Mouse (Mus musculus) kidney, embryonic 16.5 days (tissue): ENCODE results near the gene Adamts13. TPM values are rescaled to one million over a fixed set of nuclear protein-coding genes. Genes with fewer than 3 reads are reported as not detected.

Experiments
- ATAC-seq: fragments of 200-750 bp; cut with Nextera tagmentation; 2 replicates; pipeline ENCODE4 v1.8.0; 2017; ENCODE audit warnings: moderate TSS enrichment; ENCODE audit not compliant: low FRiP score, low TSS enrichment
- H3K27ac ChIP-seq: fragments of 300-500 bp; sonication (generic); 2 replicates; pipeline ENCODE4 v1.5.1; 2014; ENCODE audit warnings: low read length
- H3K27me3 ChIP-seq: fragments of 300-500 bp; sonication (generic); 2 replicates; pipeline ENCODE4 v1.6.1; 2014; ENCODE audit warnings: low read length, control low read depth, mixed read lengths; ENCODE audit not compliant: insufficient read depth
- H3K36me3 ChIP-seq: fragments of 300-500 bp; sonication (generic); 2 replicates; pipeline ENCODE4 v1.6.1; 2014; ENCODE audit warnings: low read length, control low read depth, mixed read lengths; ENCODE audit not compliant: insufficient read depth
- H3K4me1 ChIP-seq: fragments of 300-500 bp; sonication (generic); 2 replicates; pipeline ENCODE4 v1.6.1; 2014; ENCODE audit warnings: low read length, control low read depth, mixed read lengths; ENCODE audit not compliant: insufficient read depth
- H3K4me2 ChIP-seq: fragments of 300-500 bp; sonication (generic); replicated peaks from 2 replicates; pipeline ENCODE4 v1.6.1; 2014; ENCODE audit warnings: low read depth, low read length
- H3K4me3 ChIP-seq: fragments of 300-500 bp; sonication (generic); 2 replicates; pipeline ENCODE4 v1.5.1; 2014; ENCODE audit warnings: mild to moderate bottlenecking, low read length
- H3K9ac ChIP-seq: fragments of 300-500 bp; sonication (generic); replicated peaks from 2 replicates; pipeline ENCODE4 v1.6.1; 2014; ENCODE audit warnings: low read length
- H3K9me3 ChIP-seq: fragments of 300-500 bp; sonication (generic); 2 replicates; pipeline ENCODE4 v1.6.1; 2016; ENCODE audit warnings: low read length, control low read depth
- WGBS: fragments of 180-500 bp; shearing (Covaris S2); extraction: QIAGEN DNeasy Blood & Tissue Kit; methylation state at CpG from one replicate; pipeline ENCODE4 v1.1.7; 2014; 5-methylcytosine and 5-hydroxymethylcytosine counted together
- polyA plus RNA-seq: library from polyadenylated mRNA; unstranded; fragments of >200 nt; fragmentation: Nextera tagmentation; extraction: Ambion mirVana; gene quantifications from 2 replicates; pipeline ENCODE4 v1.2.1, GENCODE M21; 2015

Adamts13 gene
- polyA plus RNA-seq, 1 experiment from 2014 or later: not detected

DNA sequence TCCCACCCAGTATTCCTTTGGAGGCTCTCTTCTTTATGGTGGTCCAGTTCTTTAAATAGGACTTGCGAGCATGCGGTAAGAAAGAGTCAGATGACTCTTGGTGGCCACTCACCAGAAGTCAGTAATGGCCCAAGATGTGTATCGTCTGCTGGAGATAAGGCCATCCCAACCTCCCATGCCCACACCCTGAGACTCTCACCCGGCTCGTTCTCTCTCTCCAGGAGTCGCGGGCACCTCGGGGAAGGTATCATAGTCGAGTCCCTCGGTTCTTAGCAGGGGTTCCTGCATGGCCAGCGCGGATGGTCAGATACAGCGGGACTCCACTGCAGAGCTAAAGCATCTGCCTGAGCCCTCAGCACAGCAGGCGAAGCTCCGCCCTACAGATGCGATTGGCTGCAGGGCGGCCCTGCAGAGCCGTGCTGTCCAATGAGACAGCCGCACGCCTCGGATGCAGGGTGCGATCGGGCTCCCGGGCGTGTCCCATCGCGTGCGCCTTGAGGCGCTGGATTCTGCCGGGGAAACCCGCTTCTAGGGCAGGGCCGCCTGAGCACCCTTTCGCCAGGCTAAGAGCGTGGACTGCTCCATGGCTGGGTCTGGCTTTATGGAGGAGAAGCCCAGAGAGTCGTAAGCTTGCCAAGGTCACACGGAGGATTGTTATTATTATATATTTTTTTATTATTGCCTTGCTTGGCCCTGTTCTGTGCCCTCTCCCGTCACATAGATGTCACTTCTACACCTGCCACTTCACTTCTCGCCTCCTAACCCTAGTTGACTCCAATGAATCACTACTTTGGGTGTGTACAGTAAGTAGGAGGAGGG lies 54.6 kb downstream of the Adamts13 start, which contains the start of gene Slc2a6:
TSS of gene Slc2a6 (minus strand) at position 381 of the 819 bp plus-strand sequence.
- Histone ChIP-seq H3K36me3 (no peaks in the 10 kb centered on the region), H3K27ac (no peak within 1 kb of the TSS), H3K9ac (0 out of 2 replicates have a peak within 1 kb of the TSS, but pooled peaks have one; percentile 15), H3K4me1 (no peaks in the 10 kb centered on the region), H3K9me3 (no peaks in the 10 kb centered on the region), H3K27me3 (no peaks in the 10 kb centered on the region), H3K4me3 (peak within 1 kb of the TSS; percentile 35), H3K4me2 (peak within 1 kb of the TSS; percentile 60)
- ATAC-seq: peak; percentile 98
- WGBS: 2% methylated on average over 38 of the region's 38 CpGs

DNA sequence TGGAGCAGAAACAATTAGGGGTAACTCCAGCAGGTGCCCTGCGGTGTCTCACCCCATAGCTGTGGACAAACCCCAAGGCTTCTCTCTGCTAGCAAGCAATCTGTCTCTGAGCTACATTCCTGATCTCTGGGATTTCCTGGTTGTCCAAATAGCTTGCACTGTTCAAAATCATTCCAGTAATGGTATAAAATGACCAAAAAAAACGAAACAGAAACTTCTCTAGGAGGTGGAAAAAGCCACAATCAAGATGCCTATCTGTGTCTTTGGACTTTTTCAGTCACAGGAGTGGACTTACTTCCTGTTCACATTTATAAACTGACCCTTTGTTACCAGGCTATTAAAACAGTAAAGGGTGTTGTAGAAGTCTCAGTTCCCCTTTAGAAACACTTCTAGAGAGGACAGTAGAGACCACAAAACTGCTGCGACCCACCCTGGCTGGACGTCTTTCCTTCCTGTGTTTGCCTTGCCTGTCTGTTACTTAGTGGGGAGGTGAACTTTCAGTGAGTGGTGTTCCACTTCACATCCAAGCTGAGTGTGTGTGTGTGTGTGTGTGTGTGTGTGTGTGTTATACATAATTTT lies 55.3 kb downstream of the Adamts13 start:
- no peak overlapping the region; the same call in 1 of the 2 replicates for H3K4me3 ChIP-seq
- H3K9me3 ChIP-seq: no peaks in the 10 kb centered on the region
- 61% methylated on average over 4 of the region's 4 CpGs for WGBS
- no peak overlapping the region for H3K27ac ChIP-seq
- peak overlapping the region; percentile 60 for H3K4me2 ChIP-seq
- no peak overlapping the region for H3K9ac ChIP-seq
- ATAC-seq: no peak
- no peaks in the 10 kb centered on the region for H3K27me3 ChIP-seq
- no peaks in the 10 kb centered on the region for H3K4me1 ChIP-seq
- H3K36me3 ChIP-seq: no peaks in the 10 kb centered on the region

DNA sequence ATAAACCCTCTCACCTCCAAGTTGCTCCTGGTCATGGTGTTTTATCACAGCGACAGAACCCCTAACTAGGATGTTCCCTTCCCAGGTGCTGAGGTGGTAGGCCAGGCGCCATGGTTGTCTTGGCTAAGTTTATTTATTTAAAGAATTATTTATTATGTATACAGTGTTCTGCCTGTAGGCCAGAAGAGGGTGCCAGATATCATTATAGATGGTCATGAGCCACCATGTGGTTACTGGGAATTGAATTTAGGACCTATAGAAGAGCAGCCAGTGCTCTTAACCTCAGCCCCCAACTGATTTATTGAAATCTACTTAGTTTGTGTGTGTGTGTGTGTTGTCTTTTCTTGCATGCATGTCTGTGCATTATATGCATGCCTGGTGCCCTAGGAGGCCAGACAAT lies 59.1 kb downstream of the Adamts13 start:
- H3K4me1 ChIP-seq: no peaks in the 10 kb centered on the region
- H3K9me3 ChIP-seq: no peaks in the 10 kb centered on the region
- no peak overlapping the region for H3K4me2 ChIP-seq
- no peak overlapping the region for H3K9ac ChIP-seq
- H3K27ac ChIP-seq: no peak overlapping the region
- no peak for ATAC-seq
- H3K36me3 ChIP-seq: no peaks in the 10 kb centered on the region
- H3K4me3 ChIP-seq: no peak overlapping the region
- H3K27me3 ChIP-seq: no peaks in the 10 kb centered on the region
- WGBS: 51% methylated on average over 2 of the region's 2 CpGs

DNA sequence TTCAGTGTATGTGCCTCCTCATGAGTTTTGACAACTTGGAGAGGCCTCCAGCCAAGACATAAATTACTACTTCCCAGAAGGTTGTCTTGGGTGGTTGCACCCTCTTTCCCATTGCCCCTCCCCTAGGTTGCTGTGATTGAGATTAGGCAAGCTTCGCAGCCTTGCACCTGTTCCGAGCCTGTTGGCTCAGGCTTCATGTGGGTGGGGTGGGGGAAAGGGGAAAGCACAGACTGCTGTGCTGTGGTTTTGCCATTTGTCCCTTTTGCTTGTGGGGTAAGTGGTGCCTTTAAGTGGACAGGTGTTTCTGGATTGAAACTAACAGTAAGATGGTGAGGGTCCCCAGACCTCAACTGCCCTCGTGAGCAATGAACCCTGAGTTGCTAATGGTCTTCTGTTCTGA lies 62.8 kb downstream of the Adamts13 start:
- H3K9me3 ChIP-seq: no peaks in the 10 kb centered on the region
- 55% methylated on average over 3 of the region's 3 CpGs for WGBS
- H3K36me3 ChIP-seq: no peaks in the 10 kb centered on the region
- no peak for ATAC-seq
- H3K4me1 ChIP-seq: no peaks in the 10 kb centered on the region
- H3K4me3 ChIP-seq: no peak overlapping the region
- no peak overlapping the region for H3K9ac ChIP-seq
- no peak overlapping the region for H3K27ac ChIP-seq
- H3K4me2 ChIP-seq: no peak overlapping the region
- H3K27me3 ChIP-seq: no peaks in the 10 kb centered on the region

DNA sequence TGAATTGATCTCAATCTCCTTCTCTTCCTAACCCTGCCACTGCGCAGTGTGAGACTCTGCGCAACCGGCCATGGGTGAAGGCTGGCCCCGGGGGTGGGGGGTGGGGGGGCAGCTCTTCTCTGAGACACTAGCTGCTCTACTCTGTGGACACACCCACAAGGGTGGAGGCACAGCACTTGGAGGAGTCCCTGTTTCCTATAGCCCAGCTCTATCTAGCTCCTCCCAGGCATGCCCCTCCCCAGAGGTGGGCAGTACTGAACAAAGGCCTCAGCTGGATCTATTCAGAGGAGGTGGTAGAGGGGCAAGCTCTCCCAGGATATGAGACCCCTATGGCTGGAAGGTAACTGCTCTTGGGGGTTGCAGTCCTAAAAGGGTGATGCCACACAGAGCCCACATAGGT lies 63.8 kb downstream of the Adamts13 start:
- no peaks in the 10 kb centered on the region for H3K4me1 ChIP-seq
- H3K36me3 ChIP-seq: no peaks in the 10 kb centered on the region
- no peak overlapping the region for H3K27ac ChIP-seq
- no peak overlapping the region for H3K4me2 ChIP-seq
- peak; percentile 25; the same call in 1 of the 2 replicates for ATAC-seq
- WGBS: 48% methylated on average over 4 of the region's 4 CpGs
- no peak overlapping the region for H3K4me3 ChIP-seq
- no peaks in the 10 kb centered on the region for H3K9me3 ChIP-seq
- H3K9ac ChIP-seq: no peak overlapping the region
- H3K27me3 ChIP-seq: no peaks in the 10 kb centered on the region

DNA sequence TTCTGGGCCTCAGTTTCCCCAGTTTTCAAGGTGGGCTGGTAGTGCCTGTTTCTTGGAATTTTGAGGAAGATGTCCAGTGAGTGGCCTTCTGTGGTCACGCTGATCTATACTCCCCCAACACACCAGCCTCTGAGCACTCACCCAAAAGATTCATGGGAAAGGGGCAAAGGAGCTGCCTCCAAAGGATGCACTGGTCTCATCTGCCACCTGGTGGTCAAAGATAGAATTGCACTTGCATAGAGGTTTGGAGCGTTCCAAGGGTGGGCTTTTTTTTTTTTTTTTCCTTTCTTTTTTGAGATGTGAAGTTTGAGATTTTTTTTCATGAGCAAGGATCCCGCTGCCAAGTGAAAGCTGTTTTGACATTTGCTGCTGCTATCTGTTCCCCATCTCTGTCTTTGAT lies 65.4 kb downstream of the Adamts13 start:
- no peak overlapping the region for H3K4me3 ChIP-seq
- H3K9me3 ChIP-seq: no peaks in the 10 kb centered on the region
- H3K9ac ChIP-seq: peak overlapping the region; percentile 30; the same call in 1 of the 2 replicates
- no peaks in the 10 kb centered on the region for H3K4me1 ChIP-seq
- no peaks in the 10 kb centered on the region for H3K27me3 ChIP-seq
- H3K4me2 ChIP-seq: 0 out of 2 replicates have a peak overlapping the region, but pooled peaks have one; percentile 5
- ATAC-seq: no peak
- H3K36me3 ChIP-seq: no peaks in the 10 kb centered on the region
- H3K27ac ChIP-seq: no peak overlapping the region
- WGBS: 0% methylated on average over 3 of the region's 3 CpGs

DNA sequence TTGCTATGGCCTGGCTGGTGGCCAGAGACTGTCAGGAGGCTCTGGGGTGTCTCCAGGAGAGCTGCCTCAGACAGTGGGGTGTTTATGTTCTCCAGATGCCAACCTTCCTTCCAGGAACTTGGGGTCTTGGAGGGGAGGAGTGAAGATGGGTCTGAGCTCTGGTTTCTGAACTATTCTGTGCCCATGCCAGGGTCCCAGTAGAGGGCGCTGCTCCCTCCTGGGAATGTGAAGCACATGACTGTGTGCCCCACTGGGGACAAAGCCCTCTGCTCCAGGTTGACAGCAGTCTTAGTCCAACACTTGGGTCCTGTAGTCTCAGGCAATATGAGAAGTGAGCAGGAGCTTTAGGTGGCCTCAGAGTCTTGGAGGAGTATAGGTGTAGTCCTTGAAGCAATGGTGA lies 66.1 kb downstream of the Adamts13 start:
- Histone ChIP-seq H3K27ac (no peak overlapping the region), H3K9ac (0 out of 2 replicates have a peak overlapping the region, but pooled peaks have one; percentile 30), H3K9me3 (no peaks in the 10 kb centered on the region), H3K4me2 (no peak overlapping the region), H3K36me3 (no peaks in the 10 kb centered on the region), H3K4me1 (no peaks in the 10 kb centered on the region), H3K4me3 (no peak overlapping the region), H3K27me3 (no peaks in the 10 kb centered on the region)
- no peak for ATAC-seq
- WGBS: 11% methylated on average over 1 of the region's 1 CpGs

DNA sequence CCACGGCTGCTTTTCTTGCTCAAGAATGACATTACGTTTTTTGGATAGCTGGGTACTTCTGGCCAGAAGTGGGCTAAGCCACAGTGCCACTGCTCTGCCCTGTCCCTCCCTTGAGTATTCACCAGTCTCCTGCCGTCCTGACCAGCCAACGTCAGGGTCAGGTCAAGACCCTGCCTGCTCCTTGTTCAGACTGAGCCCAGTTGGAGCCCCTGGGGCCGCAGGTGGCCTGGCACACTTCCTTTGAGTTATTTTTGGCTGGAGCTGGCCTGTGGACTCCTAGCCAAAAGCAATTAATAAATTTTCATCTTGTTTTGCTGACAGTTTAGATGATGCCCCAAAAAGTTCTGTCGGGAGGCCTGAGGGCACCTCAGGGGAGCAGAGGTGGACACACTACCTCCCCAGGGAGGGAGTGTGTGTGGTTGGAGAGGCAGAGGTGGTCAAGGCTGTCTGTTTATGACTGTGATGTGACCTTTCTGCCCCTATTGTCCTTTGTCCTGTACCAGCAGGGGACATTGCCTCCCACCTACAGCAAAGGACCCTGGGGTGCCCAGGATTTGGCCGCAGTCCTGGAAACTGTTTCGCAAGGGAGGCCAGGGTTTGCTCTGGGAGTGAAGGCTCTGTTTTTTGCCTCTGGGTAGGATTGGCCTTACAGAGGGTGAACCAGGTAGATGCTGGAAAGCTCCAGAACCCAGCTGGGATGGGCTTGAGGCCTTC lies 69.1 kb downstream of the Adamts13 start:
- no peaks in the 10 kb centered on the region for H3K4me1 ChIP-seq
- ATAC-seq: no peak
- H3K27me3 ChIP-seq: no peaks in the 10 kb centered on the region
- WGBS: 61% methylated on average over 8 of the region's 8 CpGs
- H3K27ac ChIP-seq: no peak overlapping the region
- H3K9me3 ChIP-seq: no peaks in the 10 kb centered on the region
- H3K36me3 ChIP-seq: no peaks in the 10 kb centered on the region
- H3K9ac ChIP-seq: no peak overlapping the region
- H3K4me2 ChIP-seq: no peak overlapping the region
- no peak overlapping the region for H3K4me3 ChIP-seq

DNA sequence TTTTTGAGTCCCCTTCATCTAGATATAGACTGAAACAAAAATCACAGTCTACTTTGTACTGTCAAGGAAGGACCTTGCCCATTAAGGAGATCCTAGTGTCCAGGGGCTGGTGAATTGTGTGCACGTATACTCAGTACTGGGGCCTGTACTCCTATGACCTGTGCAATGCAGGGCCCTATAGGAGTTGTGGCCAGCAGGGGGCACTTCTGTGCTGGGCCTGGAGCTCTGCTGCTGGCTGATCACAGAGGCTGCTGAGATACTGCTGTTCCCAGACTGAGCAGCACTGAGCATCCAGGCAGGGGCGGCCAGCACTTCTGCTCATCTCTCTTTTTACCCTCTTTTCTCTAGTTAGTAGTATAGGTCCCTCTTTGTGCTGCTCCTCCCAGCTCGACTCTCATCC lies 70.2 kb downstream of the Adamts13 start:
- Histone ChIP-seq H3K4me2 (no peak overlapping the region), H3K27ac (no peak overlapping the region), H3K9me3 (no peaks in the 10 kb centered on the region), H3K4me3 (no peak overlapping the region), H3K9ac (no peak overlapping the region), H3K36me3 (no peaks in the 10 kb centered on the region), H3K27me3 (no peaks in the 10 kb centered on the region), H3K4me1 (no peaks in the 10 kb centered on the region)
- ATAC-seq: peak; percentile 82
- 22% methylated on average over 3 of the region's 3 CpGs for WGBS
